Mouse (Mus musculus) brain, embryonic 14.5 days (tissue): ENCODE results near the gene Stk11. TPM values are rescaled to one million over a fixed set of nuclear protein-coding genes. Genes with fewer than 3 reads are reported as not detected.

Experiments
- DNase-seq: peaks from one replicate; pipeline ENCODE4 v3.0.0-alpha.2; 2011; ENCODE audit warnings: low read depth
- CTCF ChIP-seq: fragments of 200-500 bp; IDR thresholded peaks from 2 replicates; pipeline ENCODE4 v1.5.1; 2012; ENCODE audit warnings: inconsistent platforms, mild to moderate bottlenecking, moderate library complexity, borderline replicate concordance; ENCODE audit not compliant: insufficient read depth, insufficient read length; ENCODE audit errors: extremely low read depth
- POLR2A ChIP-seq: fragments of 200-500 bp; IDR thresholded peaks from 2 replicates; pipeline ENCODE4 v1.6.1; 2012; ENCODE audit warnings: mild to moderate bottlenecking, inconsistent platforms, borderline replicate concordance; ENCODE audit not compliant: poor library complexity, insufficient read depth, insufficient read length, severe bottlenecking; ENCODE audit errors: extremely low read depth
- polyA plus RNA-seq: library from polyadenylated mRNA; depleted of rRNA; stranded (reverse); fragments of >200 nt; gene quantifications from 2 replicates; pipeline ENCODE4 v1.2.3, GENCODE M21; 2012

The Stk11 gene
- polyA plus RNA-seq, 1 experiment: 112 TPM

- TF ChIP-seq POLR2A: no peak
- no peak for TF ChIP-seq CTCF
- DNase-seq: no peak
These were observed 26.9 kb downstream of the Stk11 start for GRCm38 (mm10) chr10:80142530-80142925.

- no peak for DNase-seq
- TF ChIP-seq POLR2A (no peak), CTCF (no peak)
These were observed 28.1 kb downstream of the Stk11 start for GRCm38 (mm10) chr10:80143664-80144063.

- TF ChIP-seq CTCF (no peak), POLR2A (no peak)
- DNase-seq: no peak
These were observed 28.6 kb downstream of the Stk11 start for GRCm38 (mm10) chr10:80144159-80144558.

DNA sequence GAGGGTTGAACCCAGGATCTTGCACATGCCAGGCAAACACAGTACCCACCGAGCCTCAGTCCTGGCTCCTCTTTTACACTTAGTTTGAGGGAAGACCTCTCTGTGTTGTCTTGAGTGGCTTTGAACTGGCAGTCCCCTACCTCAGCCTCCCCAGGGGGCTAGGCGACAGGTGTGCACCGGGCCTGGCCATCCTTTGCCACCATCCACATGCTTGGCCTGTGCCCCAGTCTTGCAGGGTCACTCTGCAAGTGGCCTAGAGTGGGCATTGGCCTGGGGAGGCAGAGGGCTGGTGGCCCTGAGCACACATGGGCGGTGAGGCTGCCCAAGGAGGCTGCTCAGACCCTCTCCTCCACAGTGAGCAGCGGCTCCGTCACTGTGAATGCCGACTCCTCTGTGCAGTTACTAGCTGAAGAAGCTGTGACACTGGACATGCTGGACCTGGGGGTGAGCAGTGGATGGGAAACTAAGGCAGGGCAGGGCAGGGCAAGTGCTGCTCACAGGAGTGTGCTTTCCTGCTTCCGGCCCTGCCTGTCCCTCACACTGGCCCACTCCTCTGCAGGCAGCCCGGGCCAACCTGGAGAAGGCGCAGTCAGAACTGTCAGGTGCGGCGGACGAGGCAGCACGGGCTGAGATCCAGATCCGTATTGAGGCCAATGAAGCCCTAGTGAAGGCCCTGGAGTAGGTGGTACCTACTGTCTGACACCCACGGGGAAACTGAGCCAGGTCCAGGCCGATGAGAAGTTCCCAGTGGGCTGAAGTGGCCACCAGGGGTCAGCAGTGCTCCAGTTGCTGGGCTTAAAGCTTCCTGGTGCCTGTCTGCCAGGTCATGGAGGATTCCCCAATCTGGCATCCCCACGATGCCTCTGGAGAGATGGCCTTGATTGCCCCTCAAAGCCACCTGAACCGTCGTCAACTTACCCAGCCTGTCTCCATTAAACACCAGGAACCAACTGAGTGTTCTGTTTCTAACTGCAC is 29.5 kb downstream of the Stk11 start:
- TF ChIP-seq POLR2A (no peak), CTCF (peak; percentile 85)
- peak; percentile 73 for DNase-seq

- TF ChIP-seq POLR2A (no peak), CTCF (no peak)
- DNase-seq: no peak
These were observed 30.3 kb downstream of the Stk11 start for GRCm38 (mm10) chr10:80145896-80146295.

DNA sequence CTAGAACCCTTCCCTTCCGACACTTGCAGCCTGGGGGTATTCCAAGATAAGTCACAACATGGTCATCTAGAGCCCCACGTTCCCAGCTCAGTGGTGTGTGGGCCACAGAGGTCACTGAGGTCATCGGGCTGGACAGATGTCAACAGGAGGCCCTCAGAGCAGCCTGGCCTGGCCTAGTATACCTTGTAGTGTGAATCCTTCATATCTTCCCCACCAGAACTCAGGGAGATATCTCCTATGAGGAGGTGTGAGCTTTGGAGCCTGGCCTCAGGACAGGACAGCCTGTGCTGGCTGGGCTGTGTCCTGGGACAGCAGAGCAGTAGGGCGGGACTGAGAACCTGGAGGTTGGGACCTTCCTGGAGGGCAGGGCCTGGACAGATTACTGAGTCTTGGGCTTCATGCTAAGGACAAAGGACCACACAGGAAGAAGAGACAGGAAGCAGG is 31.0 kb downstream of the Stk11 start:
- DNase-seq: no peak
- TF ChIP-seq CTCF: no peak
- TF ChIP-seq POLR2A: no peak

DNA sequence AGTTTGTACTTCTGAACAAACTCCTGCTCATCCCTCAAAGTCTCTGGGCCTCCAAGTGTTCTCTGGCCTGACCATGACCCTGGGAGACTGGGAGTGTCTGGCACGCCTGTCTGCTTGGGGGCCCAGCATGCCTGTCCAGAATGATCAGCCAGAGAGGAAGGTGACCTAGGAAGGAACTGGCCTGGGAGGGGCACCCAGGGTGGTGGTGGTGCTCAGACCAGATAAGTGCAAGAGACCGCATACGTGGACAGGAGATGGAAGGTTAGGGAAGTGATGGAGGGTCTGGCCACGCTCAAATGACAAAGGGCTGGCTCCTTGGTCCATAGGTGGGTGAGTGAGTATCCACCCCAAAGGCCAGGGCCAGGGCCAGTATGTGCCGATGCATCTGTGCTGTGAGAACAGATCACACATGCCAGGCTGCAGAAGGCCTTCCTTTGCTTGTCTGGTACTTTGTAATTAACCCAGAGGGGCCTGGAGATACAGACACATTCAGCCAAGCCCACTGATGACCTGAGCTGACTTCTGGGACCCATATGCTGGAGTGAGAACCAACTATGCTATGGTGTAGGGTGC is 31.6 kb downstream of the Stk11 start:
- DNase-seq: no peak
- no peak for TF ChIP-seq CTCF
- no peak for TF ChIP-seq POLR2A

- TF ChIP-seq POLR2A: peak; percentile 49; the same call in 1 of the 2 replicates
- peak; percentile 53; the same call in 1 of the 2 replicates for TF ChIP-seq CTCF
- peak; percentile 83 for DNase-seq
These were observed 32.4 kb downstream of the Stk11 start, which contains the start of gene Midn for GRCm38 (mm10) chr10:80147719-80148601. Midn (plus strand) TSS chr10:80148272.

DNA sequence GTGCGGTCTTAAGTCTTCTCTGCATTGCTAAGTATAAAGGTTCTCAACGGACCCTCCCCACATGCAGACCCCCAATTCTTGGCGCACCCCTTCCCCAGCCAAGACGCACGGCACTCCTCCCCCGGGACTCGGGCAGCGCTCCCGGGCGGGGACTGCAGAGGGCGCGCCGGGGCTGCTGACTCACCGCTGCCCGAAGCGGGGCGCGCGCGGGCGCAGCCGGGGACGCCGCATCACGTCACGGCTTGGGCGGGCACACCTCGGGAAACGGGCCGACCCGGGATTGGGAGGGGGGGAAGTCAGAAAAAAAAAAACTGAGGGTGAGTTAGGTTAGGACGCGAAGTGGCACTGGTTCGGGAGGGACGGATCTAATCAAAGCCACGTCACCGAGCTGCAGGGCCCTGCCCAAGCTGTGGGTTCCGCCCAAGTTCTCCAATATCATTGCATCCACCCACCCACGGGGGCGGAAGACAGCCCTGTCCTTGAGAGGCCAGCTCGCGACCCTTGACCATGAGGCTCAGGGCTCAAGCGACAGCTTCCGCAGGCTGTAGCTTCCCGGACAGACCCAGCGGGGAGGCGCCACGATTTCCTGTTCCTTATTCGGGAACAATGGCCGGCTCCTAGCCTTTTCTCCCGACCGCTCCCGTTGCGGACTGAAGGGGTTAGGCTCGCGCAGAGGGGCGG is 33.1 kb downstream of the Stk11 start:
- TF ChIP-seq POLR2A (peak; percentile 29; the same call in 1 of the 2 replicates), CTCF (peak; percentile 65)
- DNase-seq: peak; percentile 98

- TF ChIP-seq CTCF: no peak
- TF ChIP-seq POLR2A: peak; percentile 72; the same call in 1 of the 2 replicates
- peak; percentile 100 for DNase-seq
These were observed 34.0 kb downstream of the Stk11 start for GRCm38 (mm10) chr10:80149291-80150225.
